Mouse (Mus musculus) thymus, postnatal 36 days (tissue): ENCODE results near the gene Ints3.

Experiments used
- DNase-seq, 2 experiments: peaks; one replicate each; pipeline ENCODE4 v3.0.0; 2022; ENCODE audit warnings: mixed read lengths in 2 of 2

Gene Ints3

GRCm38 (mm10) chr3:90342853-90343252 is 90.6 kb downstream of the Ints3 start:
- DNase-seq = peak in 1 of 2 experiments; percentile 18
